Mouse (Mus musculus): ENCODE measurements around the gene Adam15.

Gene Adam15

GRCm38 (mm10) chr3:89383651-89384255, 34.0 kb upstream of the Adam15 start:
- no peak for DNase-seq

GRCm38 (mm10) chr3:89382950-89383349, 33.2 kb upstream of the Adam15 start:
- DNase-seq = no peak

- no peak for DNase-seq
These were observed 32.5 kb upstream of the Adam15 start for GRCm38 (mm10) chr3:89382033-89382882.

- no peak for DNase-seq
These were observed 31.4 kb upstream of the Adam15 start for GRCm38 (mm10) chr3:89381233-89381632.

GRCm38 (mm10) chr3:89380711-89381110, 30.9 kb upstream of the Adam15 start:
- no peak for DNase-seq

GRCm38 (mm10) chr3:89380291-89380690, 30.5 kb upstream of the Adam15 start:
- DNase-seq = no peak

- no peak for DNase-seq
These were observed 29.8 kb upstream of the Adam15 start for GRCm38 (mm10) chr3:89379388-89380131.

- DNase-seq = peak; percentile 85 to 88
These were observed 28.7 kb upstream of the Adam15 start for GRCm38 (mm10) chr3:89378394-89379067.

- no peak for DNase-seq
These were observed 28.0 kb upstream of the Adam15 start for GRCm38 (mm10) chr3:89377831-89378230.

- DNase-seq = no peak
These were observed 23.9 kb upstream of the Adam15 start for GRCm38 (mm10) chr3:89373581-89374231.

GRCm38 (mm10) chr3:89367338-89367737, 17.5 kb upstream of the Adam15 start:
- DNase-seq = no peak

GRCm38 (mm10) chr3:89365486-89366414, 16.0 kb upstream of the Adam15 start:
- no peak for DNase-seq

GRCm38 (mm10) chr3:89365153-89365485, 15.3 kb upstream of the Adam15 start, which contains the start of gene Dcst1:
Dcst1 (minus strand) TSS chr3:89365253.
- no peak for DNase-seq

GRCm38 (mm10) chr3:89364631-89365030, 14.8 kb upstream of the Adam15 start:
- DNase-seq = no peak

GRCm38 (mm10) chr3:89361675-89362074, 11.9 kb upstream of the Adam15 start, which contains the start of gene Dcst2:
Dcst2 (plus strand) TSS chr3:89361975.
- DNase-seq = no peak

GRCm38 (mm10) chr3:89360237-89360636, 10.4 kb upstream of the Adam15 start:
- no peak for DNase-seq

GRCm38 (mm10) chr3:89359630-89360029, 9.8 kb upstream of the Adam15 start:
- no peak for DNase-seq

GRCm38 (mm10) chr3:89356029-89356428, 6.2 kb upstream of the Adam15 start:
- DNase-seq = no peak

- DNase-seq = no peak
These were observed 5.7 kb upstream of the Adam15 start for GRCm38 (mm10) chr3:89355512-89355902.

- DNase-seq = peak; percentile 88 to 93
These were observed 5.2 kb upstream of the Adam15 start for GRCm38 (mm10) chr3:89354816-89355511.

- no peak for DNase-seq
These were observed 1.5 kb upstream of the Adam15 start for GRCm38 (mm10) chr3:89351271-89351670.

All from lung, postnatal 4 days (tissue).